Mouse (Mus musculus) left cerebral cortex, adult 8-10 months (tissue): ENCODE results near the gene Cyp4b1. TPM values are rescaled to one million over a fixed set of nuclear protein-coding genes. Genes with fewer than 3 reads are reported as not detected.
"Not testable (repeated sequence)": the region's sequence is repeated elsewhere in the genome, so short reads cannot be mapped to it uniquely, and the experiment has no call there.

Source experiments
- DNase-seq, 2 experiments: peaks; one replicate each; pipeline ENCODE4 v3.0.0; 2022; ENCODE audit warnings: low spot score in 2 of 2
- total RNA-seq, 4 experiments: library from RNA; stranded (reverse); gene quantifications; 2 replicates each; pipeline ENCODE4 v1.2.4; 2022

Gene Cyp4b1
- 1 to 10 TPM; 1.7 to 2.8 (median 2.3) TPM for total RNA-seq

GRCm38 (mm10) chr4:115647580-115647979 is at the start of gene Cyp4b1:
Gene Cyp4b1 (minus strand): TSS chr4:115647723.
- DNase-seq: no peak

GRCm38 (mm10) chr4:115686299-115686698 is 38.8 kb upstream of the Cyp4b1 start:
- DNase-seq: no peak

GRCm38 (mm10) chr4:115659190-115659589 is 11.7 kb upstream of the Cyp4b1 start:
- no peak for DNase-seq

- no peak for DNase-seq
Observed at GRCm38 (mm10) chr4:115657867-115658249, 10.3 kb upstream of the Cyp4b1 start.

- DNase-seq: peak; percentile 10 to 15
Observed at GRCm38 (mm10) chr4:115657104-115657866, 9.8 kb upstream of the Cyp4b1 start.

GRCm38 (mm10) chr4:115656535-115656922 is 9.0 kb upstream of the Cyp4b1 start:
- DNase-seq: not testable (repeated sequence)

- DNase-seq: not testable (repeated sequence)
Observed at GRCm38 (mm10) chr4:115655841-115656534, 8.5 kb upstream of the Cyp4b1 start.

GRCm38 (mm10) chr4:115650866-115651265 is 3.3 kb upstream of the Cyp4b1 start:
- peak in 1 of 2 experiments; percentile 62 for DNase-seq

- no peak for DNase-seq
Observed at GRCm38 (mm10) chr4:115649344-115649743, 1.8 kb upstream of the Cyp4b1 start.

GRCm38 (mm10) chr4:115648752-115649151 is 1.2 kb upstream of the Cyp4b1 start:
- no peak for DNase-seq

- no peak for DNase-seq
Observed at GRCm38 (mm10) chr4:115645371-115645770, 2.2 kb downstream of the Cyp4b1 start.

GRCm38 (mm10) chr4:115642967-115643754 is 4.4 kb downstream of the Cyp4b1 start:
- DNase-seq: no peak

- not testable (repeated sequence) for DNase-seq
Observed at GRCm38 (mm10) chr4:115625560-115625959, 22.0 kb downstream of the Cyp4b1 start.

- no peak for DNase-seq
Observed at GRCm38 (mm10) chr4:115614005-115614404, 33.5 kb downstream of the Cyp4b1 start.

GRCm38 (mm10) chr4:115600611-115601010 is 46.9 kb downstream of the Cyp4b1 start, which contains the start of gene Cyp4a32:
Gene Cyp4a32 (plus strand): TSS chr4:115600969.
- DNase-seq: not testable (repeated sequence)

GRCm38 (mm10) chr4:115596824-115597336 is 50.6 kb downstream of the Cyp4b1 start:
- no peak for DNase-seq

- no peak for DNase-seq
Observed at GRCm38 (mm10) chr4:115596357-115596756, 51.2 kb downstream of the Cyp4b1 start.

GRCm38 (mm10) chr4:115583036-115583435 is 64.5 kb downstream of the Cyp4b1 start:
- DNase-seq: no peak

GRCm38 (mm10) chr4:115575776-115576175 is 71.7 kb downstream of the Cyp4b1 start:
- no peak for DNase-seq

- no peak for DNase-seq
Observed at GRCm38 (mm10) chr4:115575255-115575654, 72.3 kb downstream of the Cyp4b1 start.
